In genomic region chr16:13678601-13679319, GRCm38 (mm10) we compare ENCODE assay signal across 35 mouse cellular contexts. TPM values are rescaled to one million over a fixed set of nuclear protein-coding genes. Genes with fewer than 3 reads are reported as not detected.
A peak's percentile ranks its signal among the peaks of the same experiment; 100 is the strongest.
DNase-seq lines count a peak whose midpoint lies in the region; ATAC-seq and TF ChIP-seq lines count a peak whose summit lies in the region.
"Had no signal": no experiment of that assay in that cellular context is flagged by ENCODE, and none has a peak within 500 bp of the region (broad histone marks: within the 10 kb centered on the region; RNA-seq: fewer than 3 reads in every experiment).

No protein-coding gene starts in this region.

- peaks cover 8% of the 10 kb centered on the region for H3K36me3 ChIP-seq in kidney, postnatal 0 days (ENCODE audit: insufficient read depth, low read length)
- peaks cover 21% of the 10 kb centered on the region for H3K36me3 ChIP-seq in intestine, postnatal 0 days (ENCODE audit: control insufficient read depth, insufficient read depth)

- no peak overlapping the region for H3K4me3 ChIP-seq in gastrocnemius, adult 2 months
- H3K4me3 ChIP-seq in kidney, postnatal 0 days (replicated peaks; ENCODE audit: low read depth, low read length), result no peak overlapping the region
- no peak overlapping the region for H3K4me3 ChIP-seq in intestine, postnatal 0 days (ENCODE audit: low read depth, low read length)
- H3K4me3 ChIP-seq: erythroblast, embryonic 14.5 days; forebrain, embryonic 12.5 days; heart, embryonic 13.5 days; kidney, embryonic 15.5 days; midbrain, embryonic 13.5 days; neural tube, embryonic 13.5 days had no signal

- no peak overlapping the region for H3K9ac ChIP-seq in kidney, postnatal 0 days (ENCODE audit: low read depth, low read length)
- no peak overlapping the region for H3K9ac ChIP-seq in intestine, postnatal 0 days (ENCODE audit: low read depth, low read length)
- H3K9ac ChIP-seq: forebrain, embryonic 12.5 days; forebrain, postnatal 0 days; heart, embryonic 13.5 days; hindbrain, embryonic 14.5 days; kidney, embryonic 15.5 days; midbrain, embryonic 13.5 days; neural tube, embryonic 13.5 days had no signal

- DNase-seq in gastrocnemius, adult 2 months, result no peak
- DNase-seq in gastrocnemius, postnatal 4 days (ENCODE audit: low spot score in 2 of 2), result no peak
- DNase-seq in kidney, postnatal 0 days (ENCODE audit: low spot score), result peak; percentile 2
- no peak for DNase-seq in kidney, adult 11 months
- peak; percentile 13 for DNase-seq in 3T3-L1 (ENCODE audit: low read depth, low spot score)
- no peak for DNase-seq in spleen, postnatal 14 days (ENCODE audit: low spot score in 2 of 2)
- DNase-seq in gastrocnemius, postnatal 10 days, result no peak
- DNase-seq: adrenal gland, postnatal 14 days; cerebellum, adult 11-12 months; cerebellum, postnatal 10 days; forebrain, postnatal 0 days; gastrocnemius, postnatal 25 days; heart, adult 18-20 months; kidney, postnatal 4 days; lung, adult 18-20 months; lung, postnatal 10 days; right cerebral cortex, postnatal 25 days; spleen, adult 18-20 months had no signal

- H3K27me3 ChIP-seq in kidney, postnatal 0 days (ENCODE audit: insufficient read depth, low read length), result no peaks in the 10 kb centered on the region
- H3K27me3 ChIP-seq in intestine, postnatal 0 days (replicated peaks; ENCODE audit: control insufficient read depth, insufficient read depth, low read length), result no peaks in the 10 kb centered on the region
- H3K27me3 ChIP-seq: forebrain, embryonic 12.5 days; heart, embryonic 13.5 days; kidney, embryonic 15.5 days; midbrain, embryonic 13.5 days; neural tube, embryonic 13.5 days had no signal

- no peak for TF ChIP-seq CTCF in gastrocnemius, adult 2 months (IDR thresholded peaks at IDR 0.05)
- TF ChIP-seq CTCF in kidney, postnatal 0 days (IDR thresholded peaks at IDR 0.05; ENCODE audit: low read depth), result no peak
- no peak for TF ChIP-seq CTCF in intestine, postnatal 0 days (IDR thresholded peaks at IDR 0.05; ENCODE audit: low read depth)

- WGBS in kidney, postnatal 0 days, result 84% methylated on average over 3 of the region's 3 CpGs
- 66% methylated on average over 3 of the region's 3 CpGs for WGBS in intestine, postnatal 0 days

- peak overlapping the region; percentile 51; the same call in 1 of the 2 replicates for H3K27ac ChIP-seq in gastrocnemius, adult 2 months
- H3K27ac ChIP-seq in kidney, postnatal 0 days, result no peak overlapping the region
- peak overlapping the region; percentile 50 for H3K27ac ChIP-seq in intestine, postnatal 0 days (ENCODE audit: low read depth, low read length)
- H3K27ac ChIP-seq: forebrain, embryonic 12.5 days; heart, embryonic 13.5 days; hindbrain, embryonic 14.5 days; kidney, embryonic 15.5 days; macrophage; midbrain, embryonic 13.5 days; neural tube, embryonic 13.5 days had no signal

- H3K4me1 ChIP-seq in kidney, postnatal 0 days (replicated peaks; ENCODE audit: insufficient read depth, low read length), result no peaks in the 10 kb centered on the region
- no peaks in the 10 kb centered on the region for H3K4me1 ChIP-seq in intestine, postnatal 0 days (replicated peaks; ENCODE audit: control insufficient read depth, insufficient read depth, low read length)
- H3K4me1 ChIP-seq: forebrain, embryonic 12.5 days; heart, embryonic 13.5 days; kidney, embryonic 15.5 days; midbrain, embryonic 13.5 days; neural tube, embryonic 13.5 days had no signal

- intact Hi-C loops in gastrocnemius, adult 2 months (cut with DNase I), result loop anchor here (10.0 kb wide), 1 partner anchor 476 kb away; no protein-coding TSS in a partner anchor

- no peak overlapping the region for H3K4me2 ChIP-seq in kidney, postnatal 0 days (ENCODE audit: low read length)
- H3K4me2 ChIP-seq in intestine, postnatal 0 days (replicated peaks; ENCODE audit: low read depth), result no peak overlapping the region
- H3K4me2 ChIP-seq: forebrain, embryonic 12.5 days; heart, embryonic 13.5 days; hindbrain, embryonic 14.5 days; kidney, embryonic 15.5 days; liver, embryonic 11.5 days; midbrain, embryonic 13.5 days; neural tube, embryonic 13.5 days had no signal

- H3K9me3 ChIP-seq in kidney, postnatal 0 days (replicated peaks; ENCODE audit: low read length), result no peaks in the 10 kb centered on the region
- H3K9me3 ChIP-seq in intestine, postnatal 0 days (ENCODE audit: control insufficient read depth), result no peaks in the 10 kb centered on the region
- H3K9me3 ChIP-seq: forebrain, embryonic 12.5 days; G1E; heart, embryonic 13.5 days; kidney, embryonic 15.5 days; midbrain, embryonic 13.5 days; neural tube, embryonic 13.5 days had no signal

- ATAC-seq in kidney, postnatal 0 days (replicated peaks; ENCODE audit: low FRiP score, low read depth), result no peak
- ATAC-seq in intestine, postnatal 0 days, result peak; percentile 82
- ATAC-seq: forebrain, postnatal 0 days; midbrain, embryonic 13.5 days had no signal

RNA-seq across cellular contexts. Expression of gene 3110001I22Rik, which starts 7.0 kb away (rescaled TPM):
- total RNA-seq in gastrocnemius, adult 2 months (2021), result 1 to 10 TPM; 2.3 to 2.6 TPM
- total RNA-seq in gastrocnemius, postnatal 4 days (2021), result 1 to 10 TPM; 3.7 to 4.0 TPM
- polyA plus RNA-seq in kidney, postnatal 0 days (2015; fragmentation: Nextera tagmentation; extraction: Ambion mirVana), result 4.2 and 4.5 TPM in 2 replicates
- 2.5 and 2.7 TPM in 2 replicates for polyA plus RNA-seq in intestine, postnatal 0 days (2015; fragmentation: Nextera tagmentation; extraction: Ambion mirVana)
- 1 to 10 TPM; 1.5 to 4.2 TPM for total RNA-seq in gastrocnemius, postnatal 10 days (2021)

RNA-seq across cellular contexts. Expression of gene Bfar, which starts 7.1 kb away (rescaled TPM):
- 10 to 100 TPM; 34.6 to 36.4 TPM for total RNA-seq in gastrocnemius, adult 2 months (2021)
- 10 to 100 TPM; 35.5 to 41.0 TPM for total RNA-seq in gastrocnemius, postnatal 4 days (2021)
- polyA plus RNA-seq in kidney, postnatal 0 days (2015; fragmentation: Nextera tagmentation; extraction: Ambion mirVana), result 36.0 and 40.8 TPM in 2 replicates
- polyA plus RNA-seq in intestine, postnatal 0 days (2015; fragmentation: Nextera tagmentation; extraction: Ambion mirVana), result 19.4 and 21.1 TPM in 2 replicates
- total RNA-seq in gastrocnemius, postnatal 10 days (2021), result 10 to 100 TPM; 27.6 to 35.0 TPM

RNA-seq across cellular contexts. Expression of gene Parn, which starts 10.8 kb away (rescaled TPM):
- total RNA-seq in gastrocnemius, adult 2 months (2021), result 1 to 10 TPM; 7.8 to 7.9 TPM
- total RNA-seq in gastrocnemius, postnatal 4 days (2021), result 10 to 100 TPM; 17.5 to 19.9 TPM
- polyA plus RNA-seq in kidney, postnatal 0 days (2015; fragmentation: Nextera tagmentation; extraction: Ambion mirVana), result 39.9 and 42.8 TPM in 2 replicates
- 15.4 and 17.4 TPM in 2 replicates for polyA plus RNA-seq in intestine, postnatal 0 days (2015; fragmentation: Nextera tagmentation; extraction: Ambion mirVana)
- 10 to 100 TPM; 12.5 to 14.7 TPM for total RNA-seq in gastrocnemius, postnatal 10 days (2021)

RNA-seq across cellular contexts. Expression of gene Pla2g10, which starts 52.0 kb away (rescaled TPM):
- total RNA-seq in gastrocnemius, adult 2 months (2021), result not detected
- total RNA-seq in gastrocnemius, postnatal 4 days (2021), result not detected
- polyA plus RNA-seq in kidney, postnatal 0 days (2015; fragmentation: Nextera tagmentation; extraction: Ambion mirVana), result 0.28 TPM in 1 of 2 replicates, not detected in the other
- polyA plus RNA-seq in intestine, postnatal 0 days (2015; fragmentation: Nextera tagmentation; extraction: Ambion mirVana), result 9.1 and 10.5 TPM in 2 replicates
- total RNA-seq in gastrocnemius, postnatal 10 days (2021), result not detected
- total RNA-seq: adrenal gland, postnatal 14 days; common myeloid progenitor, adult 5-6 weeks; forebrain, postnatal 0 days; G1E; gastrocnemius, postnatal 25 days; heart, adult 18-20 months; heart, postnatal 10 days; hematopoietic stem cell, adult 5-6 weeks; left cerebral cortex, postnatal 10 days; megakaryocyte-erythroid progenitor cell, adult 5-6 weeks had no signal
- polyA plus RNA-seq: erythroblast, embryonic 14.5 days; G1E; limb, embryonic 11.5 days; macrophage had no signal

Comparison
In these comparisons a context has a peak if more than half of its experiments do, and no peak if none do; other contexts are left out.
1. DNase-seq: peak in kidney, postnatal 0 days (single experiment) and 3T3-L1 (single experiment); none in gastrocnemius, adult 2 months (single experiment), gastrocnemius, postnatal 4 days (0 of 2), kidney, adult 11 months (single experiment), spleen, postnatal 14 days (0 of 2) and gastrocnemius, postnatal 10 days (single experiment).